Mouse (Mus musculus): ENCODE data around the gene Gpc5. TPM values are rescaled to one million over a fixed set of nuclear protein-coding genes. Genes with fewer than 3 reads are reported as not detected.

The Gpc5 gene
- polyA plus RNA-seq, 2 experiments = 0.05 TPM; not detected in 1

DNA sequence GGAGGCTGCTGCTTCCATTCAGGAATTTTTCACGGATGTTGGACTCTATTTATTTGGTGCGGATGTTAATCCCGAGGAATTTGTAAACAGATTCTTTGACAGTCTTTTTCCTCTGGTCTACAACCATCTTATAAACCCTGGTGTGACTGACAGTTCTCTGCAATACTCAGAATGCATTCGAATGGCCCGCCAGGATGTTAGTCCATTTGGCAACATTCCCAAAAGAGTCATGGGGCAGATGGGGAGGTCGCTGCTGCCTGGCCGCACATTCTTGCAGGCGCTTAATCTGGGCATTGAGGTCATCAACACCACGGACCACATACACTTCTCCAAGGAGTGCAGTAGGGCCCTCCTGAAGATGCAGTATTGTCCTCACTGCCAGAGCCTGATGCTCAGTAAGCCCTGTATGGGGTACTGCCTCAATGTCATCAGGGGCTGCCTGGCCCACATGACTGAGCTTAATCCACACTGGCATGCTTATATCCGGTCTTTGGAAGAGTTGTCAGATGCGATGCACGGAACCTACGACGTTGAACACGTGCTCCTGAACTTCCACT, 277.7 kb downstream of the Gpc5 start:
- WGBS (ENCODE audit: insufficient replicate concordance) = 63% methylated on average over 15 of the region's 15 CpGs
- DNase-seq (ENCODE audit: low read depth in 3 of 3, low spot score in 3 of 3) (no peak), ATAC-seq (ENCODE audit: insufficient read depth) (no peak)
- no peaks in the 10 kb centered on the region for H3K36me3 ChIP-seq (replicated peaks; ENCODE audit: control insufficient read depth, insufficient read depth, low read depth)
- TF ChIP-seq CTCF (IDR thresholded peaks at IDR 0.05; ENCODE audit: low read depth) = no peak
- TF ChIP-seq EP300 (IDR thresholded peaks at IDR 0.05; ENCODE audit: low read depth) = no peak
- no peak overlapping the region for H3K27ac ChIP-seq
- no peak overlapping the region for H3K9ac ChIP-seq (replicated peaks)
- H3K27me3 ChIP-seq (ENCODE audit: control insufficient read depth, insufficient read depth, low read length) = no peaks in the 10 kb centered on the region
- H3K4me2 ChIP-seq (ENCODE audit: low read depth) = no peak overlapping the region
- no peak overlapping the region for H3K4me3 ChIP-seq (ENCODE audit: insufficient read depth in 1 of 2, low read depth in 2 of 2, low read length in 2 of 2)
- no peaks in the 10 kb centered on the region for H3K9me3 ChIP-seq (ENCODE audit: control insufficient read depth, low read length)
- no peaks in the 10 kb centered on the region for H3K4me1 ChIP-seq (replicated peaks; ENCODE audit: control insufficient read depth in 2 of 2, insufficient read depth in 2 of 2, low read length in 1 of 2)

DNA sequence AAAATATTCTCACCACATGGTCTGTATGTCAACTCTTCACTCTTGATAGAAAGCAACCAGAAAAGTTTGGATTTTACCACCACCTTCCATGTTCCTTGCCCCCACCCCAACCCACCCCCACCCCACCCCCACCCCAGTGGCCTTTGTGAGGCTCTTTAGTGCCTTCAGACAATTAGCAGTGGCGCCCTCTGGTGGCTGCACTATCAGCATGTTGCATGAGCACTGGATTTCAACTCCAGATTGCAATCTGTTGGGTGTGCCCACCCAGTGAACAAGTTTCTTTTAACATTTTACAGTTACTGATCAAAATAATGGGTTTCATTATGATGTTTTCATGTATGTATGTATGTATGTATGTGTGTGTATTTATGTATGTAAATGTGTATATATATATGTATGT, 279.1 kb downstream of the Gpc5 start:
- H3K4me3 ChIP-seq (ENCODE audit: insufficient read depth in 1 of 2, low read depth in 2 of 2, low read length in 2 of 2) = no peak overlapping the region
- ATAC-seq (ENCODE audit: insufficient read depth) = no peak
- H3K4me2 ChIP-seq (ENCODE audit: low read depth) = no peak overlapping the region
- TF ChIP-seq CTCF (IDR thresholded peaks at IDR 0.05; ENCODE audit: low read depth) (peak; percentile 39), EP300 (IDR thresholded peaks at IDR 0.05; ENCODE audit: low read depth) (no peak)
- H3K27me3 ChIP-seq (ENCODE audit: control insufficient read depth, insufficient read depth, low read length) = no peaks in the 10 kb centered on the region
- no peak for DNase-seq (ENCODE audit: low read depth in 3 of 3, low spot score in 3 of 3)
- no peak overlapping the region for H3K9ac ChIP-seq (replicated peaks)
- H3K4me1 ChIP-seq (replicated peaks; ENCODE audit: control insufficient read depth in 2 of 2, insufficient read depth in 2 of 2, low read length in 1 of 2) = no peaks in the 10 kb centered on the region
- no peaks in the 10 kb centered on the region for H3K36me3 ChIP-seq (replicated peaks; ENCODE audit: control insufficient read depth, insufficient read depth, low read depth)
- no peaks in the 10 kb centered on the region for H3K9me3 ChIP-seq (ENCODE audit: control insufficient read depth, low read length)
- WGBS (ENCODE audit: insufficient replicate concordance) = 5% methylated on average over 1 of the region's 1 CpGs
- H3K27ac ChIP-seq = no peak overlapping the region

DNA sequence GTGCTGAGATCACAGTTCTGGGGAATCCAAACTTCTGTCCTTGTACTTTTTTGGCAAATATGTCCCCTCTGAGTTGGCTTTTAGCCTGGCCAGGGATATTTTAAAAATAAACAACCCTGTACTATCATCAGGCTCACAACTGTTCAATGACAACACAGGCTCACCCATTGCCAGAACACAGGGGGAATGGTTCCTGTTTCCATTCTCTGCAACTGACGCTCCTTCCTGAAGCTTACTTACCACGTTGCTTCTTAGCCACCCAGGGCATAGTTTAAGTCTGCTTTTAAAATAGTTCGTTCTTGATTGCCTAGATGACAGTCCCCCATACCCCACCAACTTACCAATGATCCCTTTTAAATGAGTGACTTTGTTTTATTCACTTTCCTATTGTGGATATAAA, 299.8 kb downstream of the Gpc5 start:
- no peaks in the 10 kb centered on the region for H3K27me3 ChIP-seq (ENCODE audit: control insufficient read depth, insufficient read depth, low read length)
- H3K4me1 ChIP-seq (replicated peaks; ENCODE audit: control insufficient read depth in 2 of 2, insufficient read depth in 2 of 2, low read length in 1 of 2) = no peaks in the 10 kb centered on the region
- no peak overlapping the region for H3K27ac ChIP-seq
- ATAC-seq (ENCODE audit: insufficient read depth) = no peak
- no peak overlapping the region for H3K4me2 ChIP-seq (ENCODE audit: low read depth)
- H3K9ac ChIP-seq (replicated peaks) = no peak overlapping the region
- no peaks in the 10 kb centered on the region for H3K9me3 ChIP-seq (ENCODE audit: control insufficient read depth, low read length)
- WGBS (ENCODE audit: insufficient replicate concordance) = 30% methylated on average over 3 of the region's 3 CpGs
- H3K36me3 ChIP-seq (replicated peaks; ENCODE audit: control insufficient read depth, insufficient read depth, low read depth) = no peaks in the 10 kb centered on the region
- H3K4me3 ChIP-seq (ENCODE audit: insufficient read depth in 1 of 2, low read depth in 2 of 2, low read length in 2 of 2) = no peak overlapping the region
- TF ChIP-seq CTCF (IDR thresholded peaks at IDR 0.05; ENCODE audit: low read depth) = no peak
- no peak for TF ChIP-seq EP300 (IDR thresholded peaks at IDR 0.05; ENCODE audit: low read depth)
- DNase-seq (ENCODE audit: low read depth in 3 of 3, low spot score in 3 of 3) = no peak

DNA sequence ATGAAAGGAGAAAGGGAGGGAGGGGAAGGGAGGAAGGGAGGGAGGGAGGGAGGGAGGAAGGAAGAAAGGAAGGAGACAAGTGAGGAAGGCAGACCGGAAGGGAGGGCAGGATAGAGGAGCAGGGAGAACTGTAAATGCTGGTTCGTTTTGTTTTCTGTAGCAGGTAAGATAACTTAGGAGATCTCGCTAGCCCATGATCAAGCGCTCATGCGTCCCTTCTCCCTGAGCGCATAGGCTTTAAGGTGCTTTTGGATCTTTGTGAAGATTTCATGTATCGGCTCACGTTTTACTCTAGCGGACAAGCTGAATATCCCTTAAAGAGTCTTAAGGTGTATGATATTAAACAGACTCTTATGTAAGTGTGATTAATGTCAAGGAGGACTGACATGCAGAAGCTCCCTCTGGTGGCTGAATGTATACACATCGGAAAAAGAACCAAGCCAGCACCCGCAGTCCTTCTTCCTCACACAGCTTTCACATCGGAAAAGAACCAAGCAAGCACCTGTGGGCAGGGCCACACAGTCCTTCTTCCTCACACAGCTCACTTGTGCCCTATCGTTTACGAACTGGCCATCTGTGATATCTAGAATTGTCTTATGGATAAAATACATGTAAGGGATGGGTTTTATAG, 301.0 kb downstream of the Gpc5 start:
- Histone ChIP-seq H3K9ac (replicated peaks) (no peak overlapping the region), H3K4me2 (ENCODE audit: low read depth) (no peak overlapping the region), H3K4me1 (replicated peaks; ENCODE audit: control insufficient read depth in 2 of 2, insufficient read depth in 2 of 2, low read length in 1 of 2) (no peaks in the 10 kb centered on the region), H3K4me3 (ENCODE audit: insufficient read depth in 1 of 2, low read depth in 2 of 2, low read length in 2 of 2) (no peak overlapping the region), H3K36me3 (replicated peaks; ENCODE audit: control insufficient read depth, insufficient read depth, low read depth) (no peaks in the 10 kb centered on the region), H3K27me3 (ENCODE audit: control insufficient read depth, insufficient read depth, low read length) (no peaks in the 10 kb centered on the region), H3K27ac (no peak overlapping the region), H3K9me3 (ENCODE audit: control insufficient read depth, low read length) (no peaks in the 10 kb centered on the region)
- TF ChIP-seq EP300 (IDR thresholded peaks at IDR 0.05; ENCODE audit: low read depth) (no peak), CTCF (IDR thresholded peaks at IDR 0.05; ENCODE audit: low read depth) (peak; percentile 55)
- DNase-seq (ENCODE audit: low read depth in 3 of 3, low spot score in 3 of 3) (no peak), ATAC-seq (ENCODE audit: insufficient read depth) (no peak)
- WGBS (ENCODE audit: insufficient replicate concordance) = 38% methylated on average over 14 of the region's 14 CpGs

DNA sequence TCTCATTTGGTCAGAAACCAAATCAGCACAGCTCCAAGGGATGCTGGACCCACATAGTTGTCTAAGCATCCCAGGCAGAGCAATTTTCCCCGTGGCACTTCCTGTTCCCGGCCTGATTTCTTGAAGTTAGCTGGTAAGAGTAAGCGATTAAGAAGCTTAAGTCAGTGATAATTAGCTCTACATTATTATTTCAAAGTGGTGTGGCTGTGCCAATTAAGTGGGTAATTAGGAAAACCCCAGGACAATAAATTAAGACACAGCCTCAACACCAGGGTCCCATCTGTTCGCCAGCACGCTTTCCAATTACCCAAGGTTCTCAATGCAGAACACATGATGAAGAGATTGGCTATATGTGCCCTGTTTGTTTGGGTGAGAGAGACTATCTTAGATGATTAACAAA, 314.6 kb downstream of the Gpc5 start:
- H3K27ac ChIP-seq = no peak overlapping the region
- H3K4me3 ChIP-seq (ENCODE audit: insufficient read depth in 1 of 2, low read depth in 2 of 2, low read length in 2 of 2) = no peak overlapping the region
- H3K4me2 ChIP-seq (ENCODE audit: low read depth) = no peak overlapping the region
- H3K36me3 ChIP-seq (replicated peaks; ENCODE audit: control insufficient read depth, insufficient read depth, low read depth) = no peaks in the 10 kb centered on the region
- no peak overlapping the region for H3K9ac ChIP-seq (replicated peaks)
- H3K4me1 ChIP-seq (replicated peaks; ENCODE audit: control insufficient read depth in 2 of 2, insufficient read depth in 2 of 2, low read length in 1 of 2) = no peaks in the 10 kb centered on the region
- ATAC-seq (ENCODE audit: insufficient read depth) = no peak
- H3K27me3 ChIP-seq (ENCODE audit: control insufficient read depth, insufficient read depth, low read length) = no peaks in the 10 kb centered on the region
- no peak for TF ChIP-seq CTCF (IDR thresholded peaks at IDR 0.05; ENCODE audit: low read depth)
- TF ChIP-seq EP300 (IDR thresholded peaks at IDR 0.05; ENCODE audit: low read depth) = no peak
- 59% methylated on average over 5 of the region's 5 CpGs for WGBS (ENCODE audit: insufficient replicate concordance)
- H3K9me3 ChIP-seq (ENCODE audit: control insufficient read depth, low read length) = no peaks in the 10 kb centered on the region
- DNase-seq (ENCODE audit: low read depth in 3 of 3, low spot score in 3 of 3) = no peak
